Mouse (Mus musculus) adrenal gland, adult 8-10 months (tissue): ENCODE results near the gene Snx8. TPM values are rescaled to one million over a fixed set of nuclear protein-coding genes. Genes with fewer than 3 reads are reported as not detected.

ENCODE experiments used
- DNase-seq: peaks from one replicate; pipeline ENCODE4 v3.0.0; 2022
- microRNA-seq, 2 experiments: library from miRNA; unstranded; fragments of <30 nt; microRNA quantifications; one replicate each; pipeline ENCODE4 v1.2.0; 2022
- total RNA-seq, 4 experiments: library from RNA; stranded (reverse); gene quantifications; 2 replicates each; pipeline ENCODE4 v1.2.4; 2022

Snx8 gene
- total RNA-seq, 4 experiments from 2014 or later: 14.8 to 21.0 (median 18.5) TPM

GRCm38 (mm10) chr5:140342880-140343279 is 46.2 kb downstream of the Snx8 start:
- DNase-seq: no peak

DNA sequence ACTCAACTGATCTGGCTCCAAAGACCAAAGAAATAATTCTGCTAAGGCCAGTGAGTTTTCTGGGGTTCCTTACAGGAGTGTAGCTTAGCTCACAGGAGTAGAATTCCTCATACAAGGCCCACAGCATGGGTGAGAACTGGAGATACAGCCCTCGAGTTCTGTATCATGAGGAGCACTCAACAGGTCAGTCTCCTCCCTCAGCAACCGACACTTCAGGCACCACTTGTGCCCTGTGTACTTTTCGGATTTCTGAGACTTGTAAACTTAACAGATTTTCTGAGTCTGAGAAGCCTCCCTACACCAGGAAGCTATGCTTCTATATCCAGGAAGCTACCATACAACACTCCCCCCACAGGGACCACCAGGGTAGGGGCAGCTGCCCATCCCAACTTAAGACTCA is 49.2 kb downstream of the Snx8 start:
- DNase-seq: no peak

GRCm38 (mm10) chr5:140338779-140339178 is 50.3 kb downstream of the Snx8 start:
- DNase-seq: no peak

- DNase-seq: no peak
These were observed 52.4 kb downstream of the Snx8 start for GRCm38 (mm10) chr5:140336680-140337079.

DNA sequence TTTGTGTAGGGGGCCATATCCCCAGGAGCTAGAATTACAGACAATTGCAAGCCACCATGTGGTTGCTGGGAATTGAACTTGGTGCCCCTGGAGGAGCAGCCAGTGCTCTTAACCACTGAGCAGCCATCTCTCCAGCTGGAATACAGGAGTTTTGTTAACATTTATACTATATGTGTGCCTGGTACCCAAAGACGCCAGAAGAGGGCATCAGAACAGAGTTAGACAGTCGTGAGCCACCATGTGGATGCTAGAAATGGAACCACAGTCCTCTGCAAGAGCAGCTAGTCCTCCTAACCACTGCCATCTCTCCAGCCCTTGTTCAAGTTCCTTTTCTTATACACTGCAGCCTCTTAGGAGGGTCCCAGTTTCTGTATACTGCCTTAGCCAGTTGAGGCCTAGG is 55.4 kb downstream of the Snx8 start:
- no peak for DNase-seq

DNA sequence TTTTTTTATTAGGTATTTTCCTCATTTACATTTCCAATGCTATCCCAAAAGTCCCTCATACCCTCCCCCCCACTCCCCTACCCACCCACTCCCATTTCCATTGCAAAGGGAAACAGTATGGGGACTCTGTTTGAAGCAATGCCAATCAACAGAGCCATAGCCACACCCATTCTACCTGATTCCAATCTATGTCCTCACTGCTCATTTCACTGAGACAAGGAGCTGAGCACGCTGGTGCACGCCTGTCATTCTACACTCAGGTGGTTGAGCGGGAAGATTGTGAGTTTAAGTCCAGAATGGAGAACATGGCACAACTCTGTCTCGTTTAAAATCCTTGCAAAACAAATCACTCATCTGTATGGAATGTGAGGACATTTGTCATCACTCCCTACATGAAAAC is 56.5 kb downstream of the Snx8 start:
- DNase-seq: no peak

DNA sequence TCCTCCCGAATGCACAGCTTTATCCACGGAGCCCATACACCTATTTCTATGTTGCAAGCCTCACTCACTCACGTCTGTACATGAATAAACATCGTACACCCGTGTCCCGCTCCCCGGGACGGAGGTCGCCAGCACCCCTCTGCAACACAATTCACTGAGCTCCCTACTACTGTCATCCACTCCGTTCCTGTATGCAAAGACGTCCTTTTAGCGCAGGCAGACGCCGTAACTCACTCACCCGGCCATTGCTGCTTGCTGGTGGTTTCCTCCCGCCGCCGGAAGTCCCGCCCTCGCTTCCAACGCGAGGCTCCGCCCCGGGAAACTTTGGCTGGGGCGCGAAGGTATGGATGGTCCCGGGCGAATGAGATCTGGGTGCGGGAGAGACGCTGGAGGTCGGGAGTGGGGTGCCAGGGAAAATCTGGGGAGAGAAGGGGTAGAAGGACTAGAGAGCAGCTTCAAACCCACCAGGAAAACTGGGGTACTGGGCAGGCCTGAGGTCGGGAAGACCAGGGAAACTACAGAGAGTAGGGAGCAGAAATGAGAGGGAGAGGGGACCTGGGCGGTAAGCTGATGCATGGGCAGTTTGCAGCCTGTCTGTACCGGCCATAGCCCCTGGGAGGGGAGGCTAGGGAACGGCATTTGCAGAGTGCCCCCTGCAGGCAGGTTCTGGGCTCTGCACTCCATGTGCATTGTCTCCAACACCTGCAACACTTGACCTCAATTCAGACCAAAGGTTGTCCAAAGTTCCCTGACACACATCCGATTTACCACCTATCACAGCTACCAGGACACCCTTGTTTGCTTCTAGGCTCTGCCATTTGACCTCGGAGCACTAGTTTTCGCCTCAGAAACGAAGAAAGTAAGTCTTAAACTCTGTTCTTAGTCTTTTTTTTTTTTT is 57.2 kb downstream of the Snx8 start, which contains the start of gene Mrm2:
Gene Mrm2, minus strand, starts transcription at position 284 of the 898 bp plus-strand sequence.
- DNase-seq: peak; percentile 74

DNA sequence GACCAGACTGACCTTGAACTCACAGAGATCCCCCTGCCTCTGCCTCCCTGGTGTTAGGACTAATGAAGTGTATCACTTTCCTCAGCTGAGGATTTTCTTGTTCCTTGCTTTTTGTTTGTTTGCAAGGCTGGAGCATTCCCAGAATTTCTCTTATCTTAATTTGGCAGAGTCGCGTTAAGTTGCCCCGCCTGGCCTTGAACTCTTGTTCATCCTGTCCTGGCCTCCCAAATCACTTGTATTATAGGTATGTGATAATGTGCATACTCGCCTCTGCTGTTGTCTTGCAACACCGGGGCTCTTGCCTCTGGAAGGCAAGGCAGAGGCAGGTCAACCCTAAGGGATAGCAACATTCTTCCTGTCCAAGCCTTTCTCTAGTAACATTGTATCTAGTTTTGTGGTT is 65.0 kb downstream of the Snx8 start:
- no peak for DNase-seq

DNA sequence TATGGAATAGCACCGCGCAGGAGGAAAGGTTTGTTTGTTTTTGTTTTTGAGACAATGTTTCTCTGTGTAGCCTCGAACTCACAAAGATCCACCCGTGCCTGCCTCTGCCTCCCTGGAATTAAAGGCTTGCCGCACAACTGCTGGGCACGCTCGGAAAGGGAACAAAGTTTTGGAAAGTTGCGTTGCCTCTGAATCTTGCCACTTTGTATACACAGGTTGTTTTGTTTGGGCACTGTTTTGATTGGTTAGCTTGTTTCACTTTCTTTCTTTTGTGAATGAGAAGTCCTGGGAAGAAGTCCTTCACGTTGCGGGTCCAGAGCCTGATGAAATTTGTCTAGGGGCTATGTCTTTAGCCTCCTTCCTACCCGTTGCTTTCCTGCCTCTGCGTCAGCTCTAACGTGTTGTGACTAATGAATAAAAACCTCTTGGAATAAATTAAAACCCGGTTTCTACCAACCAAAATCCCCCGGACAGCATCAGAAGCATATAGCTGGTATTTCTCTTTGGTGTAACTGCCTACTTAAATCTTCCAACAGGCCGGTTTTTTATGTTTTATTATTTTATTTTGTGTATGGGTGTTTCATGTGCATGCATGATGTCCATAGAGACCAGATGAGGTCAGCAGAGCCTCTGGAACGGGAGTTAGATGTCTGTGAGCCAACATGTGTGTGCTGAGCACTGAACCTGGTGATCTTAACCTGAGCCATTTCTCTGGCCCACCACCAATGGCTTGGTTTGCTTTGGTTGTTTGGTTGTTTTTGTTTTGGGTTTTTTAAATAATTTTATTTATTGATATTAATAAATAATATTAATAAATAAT is 67.1 kb downstream of the Snx8 start:
- DNase-seq: no peak

DNA sequence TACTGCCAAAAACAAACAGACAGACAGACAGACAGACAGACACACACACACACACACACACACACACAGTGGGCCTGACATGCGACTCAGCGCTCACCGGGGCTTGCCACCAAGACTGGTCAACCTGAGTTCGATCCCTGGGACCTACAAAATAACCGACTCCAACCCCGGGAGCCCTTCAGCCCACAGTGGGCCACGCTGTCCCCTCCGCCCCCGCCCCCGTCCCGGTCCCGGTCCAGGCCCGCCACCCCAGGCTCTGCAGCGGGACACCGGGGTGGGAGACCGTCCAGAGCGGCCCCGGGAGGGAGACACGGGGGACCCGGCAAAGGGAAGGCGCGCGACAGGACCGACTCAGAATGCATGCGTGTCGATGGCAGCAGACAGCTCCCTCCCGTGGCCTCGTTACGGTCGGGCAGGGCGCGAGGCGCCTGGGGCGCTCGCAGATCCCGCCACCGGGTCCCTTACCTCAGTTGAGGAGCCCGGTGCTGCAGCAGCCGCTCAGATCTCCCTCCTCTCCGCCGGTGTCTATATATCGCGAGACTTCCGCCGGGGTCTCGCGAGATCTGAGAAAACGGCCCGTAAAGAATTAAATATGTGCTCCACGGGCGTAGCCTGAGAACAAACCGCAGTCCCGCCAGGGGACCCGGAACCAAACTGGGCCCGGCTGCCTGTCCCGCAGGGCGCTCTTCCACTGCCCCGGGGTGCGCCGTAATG is 67.9 kb downstream of the Snx8 start, which contains the start of the genes Mad1l1 and Nudt1:
Gene Mad1l1, minus strand, starts transcription at position 511 of the 714 bp plus-strand sequence.
Gene Nudt1, plus strand, starts transcription at position 615 of the 714 bp plus-strand sequence.
- peak; percentile 94 for DNase-seq

DNA sequence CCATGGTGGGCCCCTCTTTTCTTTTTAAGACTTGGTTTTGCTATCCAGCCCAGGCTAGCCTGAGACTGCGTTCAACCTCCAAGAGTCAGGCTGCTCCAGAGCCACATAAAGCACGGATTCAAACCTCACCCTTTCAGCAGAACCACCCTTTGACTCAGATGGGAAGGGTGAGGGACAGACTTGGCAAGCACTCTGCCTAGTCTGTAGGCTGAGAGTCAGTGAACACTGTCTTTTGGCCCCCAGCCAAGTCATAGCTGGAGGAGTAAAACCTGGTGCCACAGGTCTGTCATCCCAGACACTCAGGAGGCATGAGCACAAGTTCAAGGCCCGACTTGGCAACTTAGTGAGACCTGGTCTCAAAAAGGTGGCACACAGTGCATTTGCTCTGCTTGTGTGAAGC is 72.3 kb downstream of the Snx8 start:
- no peak for DNase-seq

- DNase-seq: no peak
These were observed 81.5 kb downstream of the Snx8 start for GRCm38 (mm10) chr5:140307602-140308001.

DNA sequence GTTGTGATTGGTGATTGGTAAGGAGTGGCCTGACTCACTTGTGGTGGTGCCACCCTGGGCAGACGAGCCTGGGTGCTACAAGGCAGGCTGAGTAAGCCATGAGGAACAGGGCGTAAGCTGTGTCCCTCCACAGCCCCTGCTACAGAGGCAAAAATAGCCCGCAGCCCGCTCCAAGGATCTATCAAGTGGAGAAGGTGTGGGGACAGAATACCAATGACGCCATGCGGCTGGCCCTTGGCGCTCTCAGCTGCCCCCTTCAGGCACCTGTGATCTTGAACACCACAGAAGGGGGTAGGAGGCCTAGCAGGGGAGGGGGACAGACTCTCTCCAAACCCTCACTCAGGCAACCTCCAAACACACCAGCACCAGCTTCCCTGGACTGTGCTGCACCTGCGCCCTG is 83.0 kb downstream of the Snx8 start:
- no peak for DNase-seq

DNA sequence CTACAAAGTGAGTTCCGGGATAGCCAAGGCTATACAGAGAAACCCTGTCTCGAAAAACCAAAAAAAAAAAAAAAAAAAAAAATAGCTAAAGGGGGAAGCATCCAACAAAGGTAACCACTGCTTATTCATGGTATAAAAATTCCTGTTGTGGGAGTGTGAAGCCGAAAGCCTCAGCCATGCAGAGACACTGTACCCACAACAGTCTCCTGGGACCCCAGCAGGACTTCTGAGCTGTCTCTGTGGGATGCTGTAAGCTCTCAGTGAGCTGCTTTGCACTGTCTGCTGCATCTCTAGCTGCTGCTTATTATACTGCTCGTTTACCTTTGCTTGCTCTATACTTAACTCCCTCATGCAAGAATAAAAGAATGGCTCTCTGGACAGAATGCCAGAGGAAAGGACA is 90.8 kb downstream of the Snx8 start:
- no peak for DNase-seq

GRCm38 (mm10) chr5:140292152-140292551 is 96.9 kb downstream of the Snx8 start:
- DNase-seq: peak; percentile 18

Small RNAs within 50 kb of the gene (microRNA-seq; reads per million reads assigned to microRNA genes)
- 0 to 0.67 reads per million in 2 experiments for gene Mir7038

Other genes with a start within 250 kb of the Snx8 start
- gene Mad1l1, start 67.7 kb downstream of the Snx8 start, total RNA-seq: 10 to 100 TPM; 16.3 to 28.0 (median 21.1) TPM
- gene Nudt1, start 67.6 kb downstream of the Snx8 start, total RNA-seq: 10 to 100 TPM; 16.3 to 25.3 (median 22.0) TPM
- gene Mrm2, start 57.4 kb downstream of the Snx8 start, total RNA-seq: 10 to 100 TPM; 18.8 to 22.4 (median 21.2) TPM
- 100 to 1,000 TPM; 162 to 201 (median 183) TPM for gene Eif3b, start 30.1 kb upstream of the Snx8 start, total RNA-seq
- gene Gm4869, start 56.4 kb upstream of the Snx8 start, total RNA-seq: under 1 TPM in 3 of 4 experiments, not detected in 1; 0.15 to 0.24 (median 0.22) TPM
- 10 to 100 TPM in 2 of 4 experiments, 1 to 10 TPM in 2; 8.7 to 15.1 (median 10.3) TPM for gene Chst12, start 116.3 kb upstream of the Snx8 start, total RNA-seq
- gene Grifin, start 175.8 kb upstream of the Snx8 start, total RNA-seq: not detected
- 10 to 100 TPM; 11.6 to 18.9 (median 17.2) TPM for gene Lfng, start 218.1 kb upstream of the Snx8 start, total RNA-seq